Mouse (Mus musculus) intestine, embryonic 16.5 days (tissue): ENCODE measurements around the gene Tgoln1. TPM values are rescaled to one million over a fixed set of nuclear protein-coding genes. Genes with fewer than 3 reads are reported as not detected.

ENCODE experiments used
- ATAC-seq: fragments of 200-750 bp; cut with Nextera tagmentation; 2 replicates; pipeline ENCODE4 v1.8.0; 2017; ENCODE audit warnings: moderate TSS enrichment, moderate library complexity
- H3K27ac ChIP-seq: fragments of 300-500 bp; sonication (generic); 2 replicates; pipeline ENCODE4 v1.5.1; 2014; ENCODE audit warnings: mild to moderate bottlenecking, low read length
- H3K27me3 ChIP-seq: fragments of 300-500 bp; sonication (generic); replicated peaks from 2 replicates; pipeline ENCODE4 v1.6.1; 2014; ENCODE audit warnings: low read length, control low read depth, mixed read lengths; ENCODE audit not compliant: control insufficient read depth, insufficient read depth
- H3K36me3 ChIP-seq: fragments of 300-500 bp; sonication (generic); 2 replicates; pipeline ENCODE4 v1.6.1; 2014; ENCODE audit warnings: low read length, control low read depth; ENCODE audit not compliant: control insufficient read depth, insufficient read depth
- H3K4me1 ChIP-seq: fragments of 300-500 bp; sonication (generic); 2 replicates; pipeline ENCODE4 v1.6.1; 2014; ENCODE audit warnings: low read length, control low read depth, mixed read lengths; ENCODE audit not compliant: control insufficient read depth, insufficient read depth
- H3K4me2 ChIP-seq: fragments of 300-500 bp; sonication (generic); 2 replicates; pipeline ENCODE4 v1.6.1; 2014; ENCODE audit warnings: low read depth, low read length, control low read depth
- H3K4me3 ChIP-seq: fragments of 300-500 bp; sonication (generic); 2 replicates; pipeline ENCODE4 v1.5.1; 2014; ENCODE audit warnings: mild to moderate bottlenecking, low read length
- H3K9ac ChIP-seq: fragments of 300-500 bp; sonication (generic); 2 replicates; pipeline ENCODE4 v1.6.1; 2014; ENCODE audit warnings: low read depth, low read length
- H3K9me3 ChIP-seq: fragments of 300-500 bp; sonication (generic); 2 replicates; pipeline ENCODE4 v1.6.1; 2016; ENCODE audit warnings: low read length, control low read depth; ENCODE audit not compliant: control insufficient read depth
- WGBS: fragments of 180-500 bp; shearing (Covaris S2); extraction: QIAGEN DNeasy Blood & Tissue Kit; methylation state at CpG from one replicate; pipeline ENCODE4 v1.1.7; 2014; 5-methylcytosine and 5-hydroxymethylcytosine counted together
- polyA plus RNA-seq: library from polyadenylated mRNA; unstranded; fragments of >200 nt; fragmentation: Nextera tagmentation; extraction: Ambion mirVana; gene quantifications from 2 replicates; pipeline ENCODE4 v1.2.1, GENCODE M21; 2015

Tgoln1 gene
- polyA plus RNA-seq, 1 experiment from 2014 or later, result 48.8 TPM

DNA sequence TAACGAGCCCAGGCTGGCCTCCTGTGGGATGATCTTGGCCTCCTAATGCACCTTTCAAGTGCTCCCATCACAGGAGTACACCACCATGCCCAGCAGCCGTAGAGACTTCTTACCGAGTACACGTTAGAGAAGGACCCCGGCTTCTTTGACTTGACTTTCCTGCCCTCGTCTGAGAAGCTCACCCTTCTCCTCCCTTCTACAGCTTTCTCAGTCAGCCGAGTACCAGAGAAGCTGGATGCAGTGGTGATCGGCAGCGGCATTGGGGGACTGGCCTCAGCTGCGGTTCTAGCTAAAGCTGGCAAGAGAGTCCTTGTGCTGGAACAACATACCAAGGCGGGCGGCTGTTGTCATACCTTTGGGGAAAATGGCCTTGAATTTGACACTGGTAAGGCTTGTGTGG, 16.0 kb downstream of the Tgoln1 start:
- Histone ChIP-seq H3K4me3 (no peak overlapping the region), H3K4me1 (peaks cover 21% of the 10 kb centered on the region), H3K9ac (no peak overlapping the region), H3K9me3 (no peaks in the 10 kb centered on the region), H3K36me3 (no peaks in the 10 kb centered on the region), H3K27ac (no peak overlapping the region), H3K27me3 (no peaks in the 10 kb centered on the region), H3K4me2 (no peak overlapping the region)
- ATAC-seq, result no peak
- WGBS, result 87% methylated on average over 12 of the region's 12 CpGs

DNA sequence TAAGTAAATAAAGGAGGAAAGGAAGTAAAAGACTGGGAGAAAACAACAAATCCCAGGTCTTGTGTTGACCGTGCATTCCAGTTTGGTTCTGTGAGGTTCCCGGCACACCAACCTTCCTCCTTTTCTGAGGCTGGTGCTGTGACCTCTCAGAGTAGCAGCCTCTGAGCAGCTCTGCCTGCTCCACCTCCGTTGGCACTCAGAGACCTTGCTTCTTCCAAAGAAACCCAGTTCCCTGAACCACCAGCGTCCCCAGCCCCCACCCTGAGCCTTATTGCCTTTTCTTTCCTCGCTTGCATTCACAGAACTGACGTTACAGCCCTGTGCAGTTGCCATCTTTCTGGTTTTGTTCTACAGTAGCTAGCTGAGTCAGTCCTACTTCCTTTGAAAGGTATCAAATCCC, 16.6 kb downstream of the Tgoln1 start:
- ATAC-seq, result no peak
- H3K4me2 ChIP-seq, result no peak overlapping the region
- H3K9me3 ChIP-seq, result no peaks in the 10 kb centered on the region
- 80% methylated on average over 6 of the region's 6 CpGs for whole genome bisulfite sequencing
- H3K4me1 ChIP-seq, result peaks cover 21% of the 10 kb centered on the region
- H3K27ac ChIP-seq, result no peak overlapping the region
- no peaks in the 10 kb centered on the region for H3K27me3 ChIP-seq
- no peak overlapping the region for H3K9ac ChIP-seq
- no peaks in the 10 kb centered on the region for H3K36me3 ChIP-seq
- H3K4me3 ChIP-seq, result no peak overlapping the region

DNA sequence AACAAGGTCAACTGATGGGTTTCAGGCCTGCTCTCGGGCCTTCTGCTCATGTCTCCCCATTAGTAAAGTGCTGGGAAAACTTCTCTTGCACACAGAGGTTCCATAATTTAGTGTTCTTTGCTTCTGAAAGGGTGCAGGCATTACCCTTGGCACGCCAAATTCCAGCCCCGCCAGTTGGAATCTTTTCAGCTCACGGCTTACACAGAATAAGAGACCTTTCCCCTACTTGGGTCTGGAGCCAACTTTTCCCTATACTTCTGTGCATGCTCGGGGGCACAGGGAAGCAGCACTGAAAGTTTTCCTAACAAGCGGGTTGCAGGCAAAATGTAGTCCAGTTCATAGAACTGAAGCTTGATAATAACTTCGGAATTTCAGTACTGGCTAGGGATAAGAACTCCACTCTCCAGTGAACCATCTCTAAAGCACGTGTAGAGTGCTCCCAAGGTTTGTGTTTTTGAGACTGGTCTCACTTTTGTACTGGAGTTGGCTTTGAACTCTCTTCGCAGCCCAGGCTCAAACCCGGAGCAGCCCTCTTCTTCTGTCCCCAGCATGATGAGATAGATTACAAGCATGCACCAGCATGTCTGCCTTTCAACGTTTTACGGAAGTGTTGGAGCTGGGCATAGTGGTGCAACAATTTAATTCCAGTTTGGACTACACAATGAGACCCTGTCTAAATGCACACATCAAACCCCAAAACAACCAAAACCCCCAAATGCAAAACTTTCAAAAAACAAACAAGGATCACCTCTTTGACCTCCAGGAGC, 17.8 kb downstream of the Tgoln1 start:
- H3K9me3 ChIP-seq, result no peaks in the 10 kb centered on the region
- WGBS, result 37% methylated on average over 12 of the region's 12 CpGs
- H3K27me3 ChIP-seq, result no peaks in the 10 kb centered on the region
- no peaks in the 10 kb centered on the region for H3K36me3 ChIP-seq
- peak overlapping the region; percentile 79 for H3K27ac ChIP-seq
- peak overlapping the region; percentile 73 for H3K9ac ChIP-seq
- ATAC-seq, result peak; percentile 44
- H3K4me2 ChIP-seq, result peak overlapping the region; percentile 86
- H3K4me3 ChIP-seq, result peak overlapping the region; percentile 79
- peaks cover 21% of the 10 kb centered on the region for H3K4me1 ChIP-seq

DNA sequence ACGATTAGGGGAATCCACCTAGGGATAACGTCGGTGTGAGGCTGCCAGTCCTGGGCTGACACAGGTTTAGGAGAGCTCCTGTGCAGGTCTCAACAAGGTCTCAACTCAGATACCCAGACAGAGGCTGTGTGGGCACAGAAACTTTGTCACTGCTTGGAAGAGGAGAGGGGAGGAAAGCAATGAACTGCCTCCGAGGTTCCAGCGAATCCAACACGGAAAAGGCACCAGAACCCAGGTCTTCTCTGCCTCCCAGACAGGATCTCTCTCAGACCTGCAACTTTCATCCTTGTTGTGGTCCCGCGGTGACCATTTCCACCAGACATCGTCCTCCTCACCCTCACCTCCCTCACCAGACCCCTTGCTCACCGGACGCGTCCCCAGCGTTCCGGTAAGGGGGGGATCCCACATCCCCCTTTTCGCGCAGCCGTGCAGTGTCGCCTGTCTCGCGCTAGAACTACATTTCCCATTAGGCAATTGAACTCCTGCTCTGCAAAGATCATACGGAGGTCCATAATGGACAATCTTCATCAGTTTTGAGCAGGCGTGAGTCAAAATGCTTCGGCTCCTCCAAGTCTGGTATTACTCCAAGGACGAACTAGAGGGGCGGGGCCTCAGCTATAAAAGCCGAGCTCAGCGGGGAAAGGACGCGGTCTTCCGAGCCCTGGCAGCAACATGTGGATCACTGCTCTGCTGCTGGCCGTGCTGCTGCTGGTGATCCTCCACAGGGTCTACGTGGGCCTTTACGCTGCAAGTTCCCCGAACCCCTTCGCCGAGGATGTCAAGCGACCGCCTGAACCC, 18.6 kb downstream of the Tgoln1 start, which contains the start of the genes Elmod3 and Retsat:
TSS of gene Elmod3 (minus strand) at position 458 of the 798 bp plus-strand sequence.
TSS of gene Retsat (plus strand) at position 520 of the 798 bp plus-strand sequence.
- ATAC-seq, result peak; percentile 92
- Histone ChIP-seq H3K27me3 (no peaks in the 10 kb centered on the region), H3K9ac (peak within 1 kb of the TSS; percentile 80), H3K9me3 (no peaks in the 10 kb centered on the region), H3K4me3 (peak within 1 kb of the TSS; percentile 79), H3K4me1 (peaks cover 21% of the 10 kb centered on the region), H3K4me2 (peak within 1 kb of the TSS; percentile 86), H3K36me3 (no peaks in the 10 kb centered on the region), H3K27ac (peak within 1 kb of the TSS; percentile 79)
- under 1% methylated on average over 38 of the region's 38 CpGs for WGBS

DNA sequence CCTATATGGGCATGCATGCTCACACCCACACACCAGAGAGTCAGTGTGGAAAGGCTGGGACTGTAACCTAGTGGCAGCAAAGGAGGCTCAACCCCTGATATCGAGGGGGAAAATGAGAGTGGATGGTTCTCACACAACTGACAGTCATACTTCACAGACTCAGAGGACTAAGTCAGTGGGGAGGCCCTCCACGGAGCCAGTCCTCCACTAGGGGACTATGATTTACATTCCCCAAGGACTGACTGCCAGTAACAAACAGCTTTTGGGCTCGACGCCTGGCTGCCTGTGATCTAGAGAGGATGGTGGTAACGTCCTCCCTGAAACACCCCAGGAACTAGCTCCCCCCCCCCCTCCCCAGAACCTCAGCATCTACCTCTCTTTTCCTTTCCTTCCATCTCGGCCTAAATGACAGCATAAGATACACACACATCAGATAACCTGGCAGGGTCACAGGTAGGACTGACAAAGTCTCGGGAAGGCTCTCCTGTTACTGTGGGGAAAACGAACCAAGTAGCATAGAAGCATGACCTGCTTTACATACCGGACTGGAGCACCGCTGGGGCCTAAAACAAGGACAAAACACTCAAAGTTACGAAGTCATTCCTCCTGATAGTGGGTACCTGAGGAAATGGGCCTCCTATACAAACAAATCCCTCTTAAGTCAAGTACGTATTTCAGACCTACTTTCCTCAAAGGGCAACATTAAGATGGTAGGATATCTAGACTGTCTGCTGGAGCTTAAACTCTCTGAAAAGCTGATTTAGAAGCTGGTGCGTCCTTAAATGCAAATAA, 19.5 kb downstream of the Tgoln1 start:
- 33% methylated on average over 13 of the region's 13 CpGs for WGBS

DNA sequence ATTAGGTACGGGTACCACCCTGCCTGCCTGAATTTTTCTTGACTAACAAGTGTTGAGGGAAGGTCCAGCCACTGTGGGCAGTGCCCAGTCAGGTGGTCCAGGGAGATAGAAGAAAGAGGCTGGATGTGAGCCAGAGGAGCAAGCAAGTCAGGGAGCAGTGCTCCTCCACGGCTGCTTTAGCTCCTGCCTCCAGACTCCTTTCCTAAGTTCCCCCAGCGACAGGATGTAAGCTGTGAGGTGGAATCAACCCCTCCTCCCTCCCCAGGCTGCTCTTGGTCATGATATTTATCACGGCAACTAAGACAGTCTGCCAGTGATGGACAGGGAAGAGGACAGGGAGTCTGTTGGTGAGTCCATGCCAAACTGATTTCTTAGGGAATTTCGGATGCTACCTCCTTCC, 22.9 kb downstream of the Tgoln1 start:
- no peaks in the 10 kb centered on the region for H3K9me3 ChIP-seq
- no peaks in the 10 kb centered on the region for H3K27me3 ChIP-seq
- no peak overlapping the region for H3K9ac ChIP-seq
- no peak overlapping the region for H3K27ac ChIP-seq
- H3K36me3 ChIP-seq, result no peaks in the 10 kb centered on the region
- H3K4me2 ChIP-seq, result no peak overlapping the region
- no peak for ATAC-seq
- no peak overlapping the region for H3K4me3 ChIP-seq
- WGBS, result 65% methylated on average over 5 of the region's 5 CpGs
- peaks cover 21% of the 10 kb centered on the region for H3K4me1 ChIP-seq

More for the DNA sequence above, 19.5 kb downstream of the Tgoln1 start:
- H3K4me2 ChIP-seq, result peak overlapping the region; percentile 79
- peaks cover 21% of the 10 kb centered on the region for H3K4me1 ChIP-seq
- no peaks in the 10 kb centered on the region for H3K9me3 ChIP-seq
- no peaks in the 10 kb centered on the region for H3K27me3 ChIP-seq
- H3K4me3 ChIP-seq, result peak overlapping the region; percentile 79
- peak overlapping the region; percentile 80 for H3K9ac ChIP-seq
- no peaks in the 10 kb centered on the region for H3K36me3 ChIP-seq
- no peak for ATAC-seq
- 0 out of 2 replicates have a peak overlapping the region, but pooled peaks have one; percentile 57 for H3K27ac ChIP-seq

DNA sequence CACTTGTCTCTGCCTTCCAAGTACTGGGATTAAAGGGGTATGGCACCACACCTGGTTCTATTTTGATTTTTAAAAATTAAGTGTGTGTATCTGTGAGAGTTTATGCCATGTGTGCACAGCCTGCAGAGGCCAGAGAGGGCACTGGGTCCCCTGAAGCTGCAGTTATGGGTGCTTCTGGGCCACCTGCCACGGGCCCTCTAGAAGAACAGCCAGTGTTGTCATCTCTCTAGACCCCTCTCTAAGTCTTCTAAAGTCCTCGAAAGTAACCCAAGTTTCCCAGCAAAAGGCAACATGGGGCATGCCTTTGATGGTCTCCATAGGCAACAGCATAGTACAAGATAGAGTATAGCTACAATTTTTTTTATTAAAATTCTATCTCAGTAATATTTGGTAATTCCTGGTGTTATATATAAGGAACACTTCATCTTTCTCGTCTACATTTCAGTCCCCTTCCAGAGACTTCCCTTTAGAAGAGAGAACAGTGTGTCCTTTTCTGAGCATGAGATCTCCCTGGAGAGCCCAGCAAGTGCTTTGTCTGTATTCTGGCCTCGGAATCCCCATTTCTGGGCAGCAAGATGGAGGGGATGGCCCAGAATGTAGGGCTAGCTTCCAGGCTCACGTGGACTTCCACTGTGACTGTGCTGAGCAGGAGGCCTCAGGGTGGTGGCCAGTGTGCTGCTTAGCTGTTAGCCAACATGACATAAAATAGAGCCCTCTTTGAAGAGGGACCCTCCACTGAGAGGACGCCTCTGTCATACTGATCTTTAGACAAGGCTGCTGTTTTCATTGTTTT, 23.6 kb downstream of the Tgoln1 start:
- Histone ChIP-seq H3K4me2 (no peak overlapping the region), H3K36me3 (no peaks in the 10 kb centered on the region), H3K9ac (no peak overlapping the region), H3K9me3 (no peaks in the 10 kb centered on the region), H3K4me1 (peaks cover 17% of the 10 kb centered on the region), H3K27me3 (no peaks in the 10 kb centered on the region), H3K27ac (no peak overlapping the region), H3K4me3 (no peak overlapping the region)
- no peak for ATAC-seq
- WGBS, result 77% methylated on average over 6 of the region's 6 CpGs

DNA sequence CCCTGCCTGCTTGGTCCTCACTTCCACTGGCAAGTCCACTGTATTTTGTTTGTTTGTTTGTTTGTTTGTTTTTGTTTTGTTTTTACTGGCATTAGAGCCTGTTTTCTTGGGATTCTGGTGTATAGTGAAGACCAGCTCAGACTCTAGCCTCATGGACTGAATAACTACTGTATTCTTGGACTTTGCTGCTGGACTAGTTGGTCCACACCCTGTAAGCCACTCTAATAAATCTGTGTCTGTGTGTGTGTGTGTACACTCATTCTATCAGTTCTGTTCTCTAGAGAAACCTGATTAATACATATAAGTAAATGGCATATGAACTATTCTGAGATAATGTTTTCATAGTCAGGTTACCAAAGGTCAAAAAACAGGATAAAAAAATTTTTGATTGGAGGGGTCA, 26.7 kb downstream of the Tgoln1 start:
- Histone ChIP-seq H3K9me3 (no peaks in the 10 kb centered on the region), H3K27me3 (no peaks in the 10 kb centered on the region), H3K4me3 (no peak overlapping the region), H3K36me3 (no peaks in the 10 kb centered on the region), H3K4me1 (peaks cover 5% of the 10 kb centered on the region; the same call in 1 of the 2 replicates), H3K4me2 (no peak overlapping the region), H3K9ac (no peak overlapping the region), H3K27ac (no peak overlapping the region)
- peak; percentile 52; the same call in 1 of the 2 replicates for ATAC-seq
